Mouse (Mus musculus): Measurements from ENCODE around the gene Spdye4b.

Spdye4b gene

DNA sequence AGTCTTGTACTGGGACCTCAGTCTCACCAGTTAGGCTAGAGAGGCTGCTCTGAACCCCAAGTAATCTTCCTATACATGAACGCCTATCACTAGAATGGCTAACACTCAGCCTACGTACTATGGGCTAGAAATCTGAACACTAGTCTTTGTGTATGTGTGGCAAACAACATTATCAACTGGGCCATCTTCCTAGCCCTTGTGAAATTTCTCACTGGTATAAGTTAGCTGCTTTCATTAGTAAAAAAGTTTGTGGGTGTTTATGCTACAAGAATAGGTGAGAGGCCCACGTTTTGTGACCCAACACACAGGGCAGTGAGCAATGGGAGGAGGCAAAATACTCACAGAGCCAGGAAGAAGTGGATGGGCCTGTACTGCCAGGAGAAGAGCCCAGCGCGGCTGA is 40.2 kb downstream of the Spdye4b start:
- DNase-seq (ENCODE audit: low read depth, low spot score) = no peak

DNA sequence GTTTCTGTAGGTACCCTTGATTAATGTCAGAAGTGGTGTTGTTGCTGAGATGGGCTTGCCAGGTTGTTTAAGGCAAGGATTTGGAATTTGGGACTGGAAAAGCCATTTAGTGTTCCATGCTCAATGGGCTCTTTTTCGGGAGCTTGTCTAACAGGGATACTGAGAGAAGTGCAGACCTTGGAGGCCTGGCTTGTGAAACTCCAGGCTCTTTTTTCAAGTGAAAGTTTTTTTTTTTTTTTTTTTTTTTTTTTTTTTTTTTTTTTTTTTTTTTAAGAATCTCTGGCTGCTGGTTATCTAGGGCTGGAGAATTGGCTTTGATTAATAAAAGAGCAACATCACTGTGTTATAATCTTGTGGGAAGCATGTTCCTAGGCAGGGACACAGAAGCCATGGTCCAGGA is 41.5 kb downstream of the Spdye4b start:
- no peak for DNase-seq (ENCODE audit: low read depth, low spot score)

DNA sequence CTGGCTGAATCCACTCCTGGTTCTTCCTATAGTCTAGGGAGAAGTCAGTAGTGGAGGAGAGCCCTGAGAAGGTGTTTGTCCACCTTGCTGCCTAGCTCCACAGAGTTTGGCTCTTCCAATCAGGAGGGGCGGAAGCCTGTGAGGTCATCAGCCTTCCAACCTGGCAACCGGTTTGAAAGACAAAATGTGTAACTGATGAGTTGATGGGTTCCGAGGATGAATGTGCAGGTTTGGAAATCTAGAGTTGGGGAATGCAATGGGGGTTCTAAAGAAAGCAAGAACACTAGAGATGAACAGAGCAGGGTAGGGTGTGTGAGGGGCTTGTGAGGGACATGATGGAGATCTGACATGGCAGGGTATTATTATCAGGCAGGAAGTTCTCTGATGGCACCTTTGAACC is 46.0 kb downstream of the Spdye4b start, which contains the start of gene Spdye4a:
TSS of gene Spdye4a (minus strand) at position 101 of the 400 bp plus-strand sequence.
- no peak for DNase-seq (ENCODE audit: low read depth, low spot score)

DNA sequence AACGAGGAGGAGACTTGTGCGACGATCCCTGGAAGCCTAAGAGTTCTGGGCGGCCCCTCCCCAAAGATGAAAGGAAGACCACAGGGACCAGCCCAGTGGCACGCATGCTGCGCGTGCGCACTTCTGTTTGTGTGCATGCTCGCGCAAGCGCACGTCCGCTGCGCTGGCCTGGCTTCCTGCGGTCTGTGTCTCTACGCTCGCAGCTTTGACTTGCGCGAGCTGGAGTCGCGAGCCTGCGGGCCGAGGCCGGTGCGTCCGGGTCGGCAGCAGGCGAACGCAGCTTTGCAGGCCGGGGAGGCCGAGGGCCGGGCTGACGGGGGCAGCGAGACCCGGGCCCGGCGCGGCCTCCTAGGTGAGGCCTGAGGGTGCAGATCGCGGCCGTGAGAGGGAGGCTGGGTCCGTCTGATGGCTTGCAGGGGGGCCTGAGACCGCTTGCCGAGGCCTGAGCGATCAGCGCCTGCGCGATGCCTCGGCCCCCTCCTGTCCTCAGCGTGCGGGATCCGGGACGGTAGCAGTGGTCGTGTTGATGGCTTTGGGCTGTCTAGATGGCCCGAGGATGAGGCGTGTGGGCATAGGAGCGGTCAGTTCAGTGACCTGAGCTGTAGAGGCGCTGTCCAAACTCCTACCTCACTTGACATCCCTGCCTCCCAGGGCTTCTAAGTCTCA is 54.3 kb downstream of the Spdye4b start, which contains the start of gene Zfp12:
TSS of gene Zfp12 (plus strand) at position 136 of the 666 bp plus-strand sequence.
- peak; percentile 99 for DNase-seq (ENCODE audit: low read depth, low spot score)

DNA sequence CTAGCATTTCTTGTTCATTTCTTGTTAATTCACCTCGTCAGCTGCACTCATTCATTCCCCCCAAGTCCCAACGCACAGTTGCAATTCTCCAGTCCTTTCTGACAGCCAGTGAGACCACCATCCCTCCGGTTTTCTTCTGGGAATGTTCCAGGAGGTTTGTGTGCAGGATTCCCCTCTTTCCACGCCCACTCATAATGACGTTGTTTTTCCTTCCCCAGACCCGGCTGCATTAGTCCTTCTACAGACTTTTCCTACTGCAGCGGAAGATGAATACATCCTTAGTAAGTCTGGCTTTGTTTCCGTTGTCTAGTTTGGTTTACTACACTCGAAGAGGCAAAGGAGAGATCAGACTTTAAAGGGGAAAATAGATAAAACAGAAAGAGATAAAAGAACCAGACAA is 55.2 kb downstream of the Spdye4b start:
- DNase-seq (ENCODE audit: low read depth, low spot score) = no peak

DNA sequence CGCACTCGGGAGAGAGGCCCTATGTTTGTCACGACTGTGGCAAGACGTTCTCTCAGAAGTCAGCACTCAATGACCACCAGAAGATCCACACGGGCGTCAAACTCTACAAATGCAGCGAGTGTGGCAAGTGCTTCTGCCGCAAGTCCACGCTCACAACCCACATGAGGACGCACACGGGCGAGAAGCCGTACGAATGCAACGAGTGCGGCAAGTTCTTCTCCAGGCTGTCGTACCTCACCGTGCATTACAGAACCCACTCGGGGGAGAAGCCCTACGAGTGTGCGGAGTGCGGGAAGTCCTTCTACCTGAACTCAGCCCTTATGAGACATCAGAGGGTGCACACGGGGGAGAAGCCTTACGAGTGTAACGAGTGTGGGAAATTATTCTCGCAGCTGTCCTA is 64.1 kb downstream of the Spdye4b start:
- DNase-seq (ENCODE audit: low read depth, low spot score) = no peak

DNA sequence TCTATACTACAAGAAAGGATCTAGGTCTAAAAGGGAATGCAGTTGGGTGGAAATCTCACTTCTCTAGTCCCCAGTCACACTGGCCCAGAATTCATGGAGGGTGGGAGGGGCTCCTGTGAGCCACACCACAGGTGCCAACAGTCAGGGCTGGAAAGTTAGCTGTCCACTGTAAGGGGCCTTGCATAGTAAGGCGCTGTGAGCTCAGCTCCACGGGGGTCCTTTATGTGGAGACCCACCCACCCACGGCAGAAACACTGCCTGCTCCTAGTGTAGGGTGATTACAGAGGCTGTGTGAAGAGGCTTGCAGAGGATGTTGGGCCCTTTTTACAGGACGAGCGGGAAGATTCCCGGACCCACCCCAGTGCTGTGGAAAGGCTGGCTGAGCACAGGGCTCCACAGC is 71.2 kb downstream of the Spdye4b start:
- no peak for DNase-seq (ENCODE audit: low read depth, low spot score)

DNA sequence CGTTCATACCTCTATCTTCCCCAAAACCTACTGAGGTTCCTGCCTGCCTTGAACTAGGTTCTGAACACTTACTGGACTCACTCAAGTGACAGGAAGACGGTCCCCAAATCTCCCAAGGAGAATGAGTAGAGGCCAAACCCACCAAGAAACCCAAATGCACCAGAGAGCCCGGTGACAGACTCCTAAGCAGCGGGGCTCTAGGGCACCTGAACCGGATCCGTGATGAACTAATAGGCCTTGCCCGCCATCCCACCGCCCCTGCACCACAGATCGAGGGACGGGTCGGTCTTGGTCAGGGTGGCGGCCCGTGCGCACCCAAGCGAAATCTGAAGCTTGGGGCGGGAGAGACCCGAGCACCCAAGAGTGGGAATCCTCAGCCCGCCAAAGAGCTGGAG is 72.0 kb downstream of the Spdye4b start:
- DNase-seq (ENCODE audit: low read depth, low spot score) = no peak

DNA sequence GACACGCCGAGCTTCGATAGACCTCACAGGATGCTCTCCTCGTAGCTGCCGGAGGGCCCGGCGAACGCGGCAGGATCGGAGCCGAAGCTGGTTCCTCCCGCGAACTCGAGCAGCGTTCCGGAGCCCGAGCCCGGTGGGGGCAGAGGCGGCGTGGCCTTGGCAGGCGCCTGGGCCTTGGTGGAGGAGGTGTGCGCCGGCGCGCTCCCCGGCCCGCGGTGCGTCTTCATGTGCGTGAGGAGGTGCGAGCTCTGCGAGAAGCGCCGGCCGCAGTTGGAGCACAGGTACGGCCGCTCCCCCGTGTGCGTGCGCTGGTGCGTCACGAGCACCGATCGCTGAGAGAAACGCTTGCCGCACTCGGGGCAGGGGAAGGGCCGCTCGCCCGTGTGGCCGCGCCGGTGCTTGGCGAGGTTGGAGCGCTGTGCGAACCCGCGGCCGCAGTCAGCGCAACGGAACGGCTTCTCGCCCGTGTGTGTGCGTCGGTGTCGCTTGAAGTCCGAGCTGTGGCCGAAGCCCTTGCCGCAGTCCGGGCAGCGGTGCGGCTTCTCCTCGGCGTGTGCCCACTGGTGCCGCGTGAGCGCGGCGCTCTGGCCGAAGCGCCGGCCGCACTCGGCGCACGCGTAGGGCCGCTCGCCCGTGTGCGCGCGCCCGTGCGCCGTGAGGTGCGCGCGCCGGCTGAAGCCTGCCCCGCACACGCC is 72.5 kb downstream of the Spdye4b start:
- no peak for DNase-seq (ENCODE audit: low read depth, low spot score)

DNA sequence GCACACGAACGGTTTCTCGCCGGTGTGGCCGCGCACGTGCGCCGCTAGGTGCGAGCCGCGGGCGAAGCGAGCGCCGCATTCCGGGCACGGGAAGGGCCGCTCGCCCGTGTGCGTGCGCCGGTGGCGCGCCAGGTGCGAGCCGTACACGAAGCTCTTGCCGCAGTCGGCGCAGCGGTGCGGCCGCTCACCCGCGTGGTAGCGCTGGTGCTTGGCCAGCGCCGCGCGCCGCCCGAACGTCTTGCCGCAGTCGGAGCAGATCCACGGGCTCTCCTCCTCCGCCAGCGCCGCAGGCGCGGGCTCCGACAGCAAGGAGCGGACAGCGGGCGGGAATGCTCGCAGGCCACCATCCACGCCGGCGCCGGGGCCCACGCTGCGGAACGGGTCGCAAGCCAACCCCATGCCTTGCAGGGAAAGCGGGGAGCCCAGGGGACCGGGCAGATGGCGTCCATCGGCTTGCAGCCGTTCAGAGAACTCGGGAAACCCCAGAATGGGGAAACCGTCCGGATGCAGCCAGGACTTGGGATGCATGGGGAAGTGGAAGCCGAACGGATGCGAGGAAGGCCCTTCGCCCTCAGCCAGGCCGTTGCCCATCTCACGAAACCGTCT is 73.2 kb downstream of the Spdye4b start:
- DNase-seq (ENCODE audit: low read depth, low spot score) = peak; percentile 29

Data from forelimb bud, embryonic 11.5 days (tissue).